Mouse (Mus musculus) ES-E14 (cell line): Measurements from ENCODE around the gene Rexo5. TPM values are rescaled to one million over a fixed set of nuclear protein-coding genes. Genes with fewer than 3 reads are reported as not detected.

Experiments used
- DNase-seq: peaks from one replicate; pipeline ENCODE4 v3.0.0-alpha.2; 2013; ENCODE audit warnings: low read depth, low spot score
- H3K27ac ChIP-seq: 2 replicates; pipeline ENCODE4 v1.5.1; 2012; ENCODE audit warnings: low read depth, mild to moderate bottlenecking, low read length, moderate library complexity, mixed read lengths; ENCODE audit not compliant: poor library complexity, insufficient read depth, severe bottlenecking
- H3K36me3 ChIP-seq: 2 replicates; pipeline ENCODE4 v1.6.1; 2012; ENCODE audit warnings: mild to moderate bottlenecking, low read length, moderate library complexity, mixed read lengths; ENCODE audit not compliant: control insufficient read depth, poor library complexity, insufficient read depth, severe bottlenecking
- H3K4me1 ChIP-seq, 2 experiments: fragments of 150-350 bp in 1 of 2; sonication (generic) in 1 of 2; 2 replicates each; pipeline ENCODE4 v1.6.1; 2012; ENCODE audit warnings: low read length in 2 of 2, mild to moderate bottlenecking in 1 of 2, mixed read lengths in 1 of 2; ENCODE audit not compliant: control insufficient read depth in 2 of 2, insufficient read depth in 2 of 2, poor library complexity in 1 of 2
- H3K4me3 ChIP-seq, 2 experiments: fragments of 150-350 bp in 1 of 2; sonication (generic) in 1 of 2; 2 replicates each; pipeline ENCODE4 v1.5.1; 2012; ENCODE audit warnings: low read length in 2 of 2, low read depth in 1 of 2, mild to moderate bottlenecking in 1 of 2, mixed read lengths in 1 of 2; ENCODE audit not compliant: insufficient read depth in 1 of 2, poor library complexity in 1 of 2, severe bottlenecking in 1 of 2
- H3K9ac ChIP-seq: 2 replicates; pipeline ENCODE4 v1.6.1; 2012; ENCODE audit warnings: low read depth, mild to moderate bottlenecking, low read length, mixed read lengths; ENCODE audit not compliant: poor library complexity, insufficient read depth, severe bottlenecking
- H3K9me3 ChIP-seq: fragments of 150-350 bp; sonication (generic); 2 replicates; pipeline ENCODE4 v1.6.1; 2012; ENCODE audit warnings: low read depth, mild to moderate bottlenecking, low read length; ENCODE audit not compliant: control insufficient read depth, insufficient read depth
- CHD2 ChIP-seq: IDR thresholded peaks from 2 replicates; pipeline ENCODE4 v1.6.1; 2014; ENCODE audit warnings: mild to moderate bottlenecking, low read depth, low read length, inconsistent platforms
- HCFC1 ChIP-seq: IDR thresholded peaks from 2 replicates; pipeline ENCODE4 v1.6.1; 2012; ENCODE audit warnings: low read length, inconsistent platforms, borderline replicate concordance; ENCODE audit not compliant: insufficient read depth
- MAFK ChIP-seq: IDR thresholded peaks from 2 replicates; pipeline ENCODE4 v1.6.1; 2014; ENCODE audit warnings: mild to moderate bottlenecking, low read depth, low read length, inconsistent platforms; ENCODE audit not compliant: insufficient read depth
- ZC3H11A ChIP-seq: IDR thresholded peaks from 2 replicates; pipeline ENCODE4 v1.6.1; 2012; ENCODE audit warnings: low read depth, mild to moderate bottlenecking, inconsistent platforms, low read length, borderline replicate concordance
- ZNF384 ChIP-seq: IDR thresholded peaks from 2 replicates; pipeline ENCODE4 v1.6.1; 2012; ENCODE audit warnings: low read depth, low read length, inconsistent platforms
- in situ Hi-C, 2 experiments: fragments of 600-800 bp; cut with MboI; formaldehyde crosslinking; loops; one replicate each; pipeline ENCODE4 v1.15.1; 2025; ENCODE audit warnings: low sequenced_read_pairs in 2 of 2, inconsistent platforms in 1 of 2; ENCODE audit not compliant: unreplicated experiment in 2 of 2
- total RNA-seq: library from RNA; depleted of rRNA; stranded (reverse); fragments of 300-350 nt; gene quantifications from 2 replicates; pipeline ENCODE4 v1.2.3, GENCODE M21; 2012

The Rexo5 gene
- total RNA-seq, 1 experiment = 15.3 TPM

DNA sequence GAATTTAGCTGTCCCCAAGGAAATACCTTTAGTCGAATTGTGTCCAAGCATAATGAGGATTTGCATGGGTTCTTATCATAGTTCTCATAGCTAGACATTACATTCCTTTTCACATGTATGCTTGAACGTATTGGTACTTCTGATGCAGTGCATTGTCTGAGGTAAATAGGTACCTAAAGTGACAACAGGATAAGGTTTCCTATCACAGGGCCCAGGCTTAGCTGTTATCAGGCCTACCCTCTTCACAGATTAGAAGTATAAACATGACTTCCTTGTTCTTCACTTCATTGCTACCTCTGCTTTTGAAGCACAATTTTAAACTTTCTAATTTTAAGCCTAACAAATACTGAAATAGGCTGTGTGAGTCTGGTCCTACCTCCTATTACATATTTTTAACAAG lies 51.7 kb downstream of the Rexo5 start:
- DNase-seq = no peak
- Histone ChIP-seq H3K36me3 (no peaks in the 10 kb centered on the region), H3K9ac (no peak overlapping the region), H3K4me3 (no peak overlapping the region), H3K4me1 (no peaks in the 10 kb centered on the region), H3K9me3 (no peaks in the 10 kb centered on the region), H3K27ac (no peak overlapping the region)
- TF ChIP-seq ZNF384 (no peak), MAFK (no peak), HCFC1 (no peak), ZC3H11A (no peak)
- in situ Hi-C loops = loop anchor here (10.0 to 25.0 kb wide), 3 partner anchors 199 to 367 kb away; partner anchors contain the start of genes Abca14 (in 2 of the 2) and Crym (in 2 of the 2)

DNA sequence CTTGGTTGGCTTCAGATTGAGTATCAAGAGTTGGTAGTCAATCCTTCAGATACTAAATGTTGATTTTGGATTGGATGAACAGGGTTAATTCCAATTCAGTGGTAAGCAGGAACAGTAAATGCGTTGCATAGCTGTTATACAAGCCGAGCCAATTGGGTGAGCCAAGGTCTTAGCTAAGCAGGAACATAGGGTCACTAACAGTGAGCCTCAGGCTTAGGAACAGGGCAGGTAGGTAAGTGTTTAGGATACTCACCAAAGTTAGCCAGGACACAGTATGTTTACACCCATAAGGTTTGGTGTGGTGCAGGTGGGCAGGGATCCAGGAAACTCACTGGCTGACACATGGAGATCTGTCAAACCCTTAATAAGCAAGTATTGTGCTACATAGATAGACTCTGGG lies 53.6 kb downstream of the Rexo5 start:
- in situ Hi-C loops = loop anchor here (10.0 to 25.0 kb wide), 3 partner anchors 197 to 365 kb away; partner anchors contain the start of genes Abca14 (in 2 of the 2) and Crym (in 2 of the 2)

DNA sequence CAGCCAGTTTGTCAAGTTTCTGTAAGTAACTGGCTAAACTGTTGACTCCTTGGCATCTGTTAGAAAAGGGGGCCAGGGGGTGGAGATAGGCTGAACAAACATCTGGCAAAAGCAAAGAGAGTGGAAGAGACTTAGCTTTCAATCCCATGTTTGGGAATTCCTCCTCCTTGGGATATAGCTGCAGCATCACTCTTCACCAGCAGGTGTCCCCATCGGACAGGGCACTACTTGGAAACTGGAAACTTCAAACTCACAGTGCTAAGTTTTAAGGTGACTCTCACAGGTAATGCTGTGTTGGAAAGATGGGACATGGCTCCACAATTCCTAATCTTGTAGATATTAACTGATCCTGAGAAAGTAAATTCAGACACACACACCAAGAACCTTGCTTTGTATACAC lies 55.3 kb downstream of the Rexo5 start:
- H3K36me3 ChIP-seq = peaks cover 2% of the 10 kb centered on the region

More for the DNA sequence above, 53.6 kb downstream of the Rexo5 start:
- Histone ChIP-seq H3K4me3 (no peak overlapping the region), H3K4me1 (no peaks in the 10 kb centered on the region), H3K27ac (no peak overlapping the region), H3K36me3 (peaks cover 2% of the 10 kb centered on the region; the same call in 1 of the 2 replicates), H3K9ac (no peak overlapping the region), H3K9me3 (no peaks in the 10 kb centered on the region)
- DNase-seq = no peak
- TF ChIP-seq ZC3H11A (no peak), HCFC1 (no peak), CHD2 (no peak), MAFK (no peak), ZNF384 (no peak)

DNA sequence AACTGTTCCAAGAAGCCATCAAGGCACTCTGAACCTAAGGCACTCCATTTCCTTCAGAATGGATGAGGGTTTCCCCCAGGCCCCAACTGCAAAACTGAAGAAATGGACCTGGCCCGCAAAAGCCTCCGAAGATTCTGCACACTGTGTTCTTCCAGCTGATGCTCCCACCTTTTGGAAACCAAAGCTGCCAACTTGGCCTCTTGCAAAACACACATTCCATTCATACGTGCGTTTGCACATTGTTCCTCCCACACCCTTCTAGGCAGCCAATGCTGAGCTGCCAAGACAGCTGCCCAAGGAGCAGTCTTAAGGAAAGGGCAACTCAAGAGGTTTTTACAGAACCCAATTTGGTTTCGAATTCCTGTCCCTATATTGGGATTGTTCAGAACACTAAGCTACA lies 56.9 kb downstream of the Rexo5 start:
- in situ Hi-C loops = no loop called here
- Histone ChIP-seq H3K4me1 (peaks cover 2% of the 10 kb centered on the region in 2 experiments; a peak in 1 of 4 replicates), H3K27ac (no peak overlapping the region), H3K9ac (no peak overlapping the region), H3K36me3 (peaks cover 2% of the 10 kb centered on the region), H3K4me3 (no peak overlapping the region), H3K9me3 (no peaks in the 10 kb centered on the region)
- TF ChIP-seq ZC3H11A (no peak), ZNF384 (no peak), HCFC1 (no peak), MAFK (no peak), CHD2 (no peak)
- DNase-seq = no peak

More for the DNA sequence above, 55.3 kb downstream of the Rexo5 start:
- TF ChIP-seq ZC3H11A (peak; percentile 92), HCFC1 (no peak), MAFK (no peak)
- peak; percentile 56 for DNase-seq
- in situ Hi-C loops = loop anchor here (10.0 to 25.0 kb wide), 3 partner anchors 196 to 363 kb away; partner anchors contain the start of genes Abca14 (in 2 of the 2) and Crym (in 2 of the 2)
- no peak overlapping the region for H3K27ac ChIP-seq
- peaks cover 2% of the 10 kb centered on the region in 2 experiments; a peak in 1 of 4 replicates for H3K4me1 ChIP-seq
- H3K9me3 ChIP-seq = no peaks in the 10 kb centered on the region
- no peak overlapping the region for H3K4me3 ChIP-seq
- H3K9ac ChIP-seq = no peak overlapping the region

DNA sequence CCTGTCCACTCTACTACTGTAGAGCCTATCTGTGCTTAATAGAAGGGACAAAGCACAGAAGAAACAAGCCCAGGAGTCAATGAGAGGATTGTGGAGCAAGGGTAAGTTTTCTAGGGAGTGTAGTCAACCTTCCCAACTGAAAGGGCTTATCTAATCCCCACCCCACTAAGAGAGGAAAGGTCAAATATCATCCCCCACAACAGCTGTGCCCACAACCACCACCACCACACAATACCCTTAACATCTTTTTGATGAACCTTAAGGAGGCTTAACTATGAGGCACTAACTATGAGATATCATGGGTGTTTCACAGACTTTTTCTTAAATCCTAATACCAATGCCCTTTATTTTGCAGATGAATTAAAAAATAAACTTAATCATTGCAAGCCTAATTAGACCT lies 58.7 kb downstream of the Rexo5 start:
- H3K36me3 ChIP-seq = peaks cover 3% of the 10 kb centered on the region
- no peak for TF ChIP-seq ZC3H11A
- no peak for TF ChIP-seq HCFC1
- no peak for TF ChIP-seq CHD2
- TF ChIP-seq ZNF384 = no peak
- no peak for TF ChIP-seq MAFK
- H3K9me3 ChIP-seq = no peaks in the 10 kb centered on the region
- no peak overlapping the region for H3K27ac ChIP-seq
- in situ Hi-C loops = no loop called here
- no peak overlapping the region for H3K9ac ChIP-seq
- H3K4me1 ChIP-seq = peaks cover 5 to 6% of the 10 kb centered on the region in 2 experiments
- no peak overlapping the region for H3K4me3 ChIP-seq
- no peak for DNase-seq
